Mouse (Mus musculus) hindbrain, embryonic 14.5 days (tissue): Measurements from ENCODE around the gene Dand5. TPM values are rescaled to one million over a fixed set of nuclear protein-coding genes. Genes with fewer than 3 reads are reported as not detected.
A peak's percentile ranks its signal among the peaks of the same experiment; 100 is the strongest.

Experiments used
- ATAC-seq: fragments of 200-750 bp; cut with Nextera tagmentation; 2 replicates; pipeline ENCODE4 v1.8.0; 2017; ENCODE audit warnings: moderate number of reproducible peaks, mild to moderate bottlenecking, moderate TSS enrichment, moderate library complexity; ENCODE audit not compliant: low FRiP score
- DNase-seq: peaks from one replicate; pipeline ENCODE4 v3.0.0-alpha.2; 2015; ENCODE audit warnings: low spot score
- H3K27ac ChIP-seq: fragments of 300-500 bp; sonication (generic); 2 replicates; pipeline ENCODE4 v1.5.1; 2014; ENCODE audit warnings: mild to moderate bottlenecking, moderate library complexity
- H3K27me3 ChIP-seq: fragments of 300-500 bp; sonication (generic); 2 replicates; pipeline ENCODE4 v1.6.1; 2014; ENCODE audit warnings: mild to moderate bottlenecking, low read length, mixed read lengths; ENCODE audit not compliant: control insufficient read depth, insufficient read depth
- H3K36me3 ChIP-seq: fragments of 300-500 bp; sonication (generic); replicated peaks from 2 replicates; pipeline ENCODE4 v1.6.1; 2014; ENCODE audit not compliant: control insufficient read depth, insufficient read depth
- H3K4me1 ChIP-seq: fragments of 300-500 bp; sonication (generic); replicated peaks from 2 replicates; pipeline ENCODE4 v1.6.1; 2014; ENCODE audit warnings: antibody characterized with exemption, low read length, mixed read lengths; ENCODE audit not compliant: control insufficient read depth, insufficient read depth
- H3K4me2 ChIP-seq: fragments of 300-500 bp; sonication (generic); replicated peaks from 2 replicates; pipeline ENCODE4 v1.6.1; 2014; ENCODE audit warnings: mild to moderate bottlenecking, moderate library complexity
- H3K4me3 ChIP-seq: fragments of 300-500 bp; sonication (generic); replicated peaks from 2 replicates; pipeline ENCODE4 v1.5.1; 2014; ENCODE audit warnings: mild to moderate bottlenecking, low read length
- H3K9ac ChIP-seq: fragments of 300-500 bp; sonication (generic); 2 replicates; pipeline ENCODE4 v1.6.1; 2014
- H3K9me3 ChIP-seq: fragments of 300-500 bp; sonication (generic); 2 replicates; pipeline ENCODE4 v1.6.1; 2016; ENCODE audit warnings: low read length; ENCODE audit not compliant: control insufficient read depth
- WGBS: fragments of 180-500 bp; shearing (Covaris S2); extraction: QIAGEN DNeasy Blood & Tissue Kit; methylation state at CpG from one replicate; pipeline ENCODE4 v1.1.7; 2014; 5-methylcytosine and 5-hydroxymethylcytosine counted together
- polyA plus RNA-seq: library from polyadenylated mRNA; unstranded; fragments of >200 nt; fragmentation: Nextera tagmentation; extraction: Ambion mirVana; gene quantifications from 2 replicates; pipeline ENCODE4 v1.2.1, GENCODE M21; 2014

The Dand5 gene
- polyA plus RNA-seq, 1 experiment from 2014 or later, result 14.6 TPM

DNA sequence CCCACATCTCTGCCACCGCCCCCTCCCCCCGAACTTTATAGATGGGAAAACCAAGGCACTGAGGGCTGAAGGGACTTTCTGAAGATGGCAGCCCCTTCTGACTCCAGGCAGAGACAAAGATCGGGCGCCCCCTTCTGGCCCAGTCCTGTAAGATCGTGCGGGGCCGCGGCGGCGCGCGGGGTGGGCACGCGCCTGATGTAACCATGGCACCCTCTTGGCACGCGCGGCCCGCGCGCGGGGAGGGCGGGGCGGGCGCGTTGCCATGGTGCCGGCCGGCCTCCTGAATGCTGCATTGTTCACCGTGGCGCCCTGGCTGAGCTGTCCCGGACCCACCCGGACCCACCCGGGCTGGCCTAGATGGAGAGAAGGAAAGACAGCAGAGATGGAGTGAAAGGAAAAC is 11.7 kb downstream of the Dand5 start:
- Histone ChIP-seq H3K36me3 (no peaks in the 10 kb centered on the region), H3K4me3 (peak overlapping the region; percentile 26), H3K9me3 (no peaks in the 10 kb centered on the region), H3K4me2 (peak overlapping the region; percentile 54), H3K4me1 (peaks cover 15% of the 10 kb centered on the region), H3K27me3 (peaks cover 20% of the 10 kb centered on the region), H3K9ac (peak overlapping the region; percentile 46), H3K27ac (peak overlapping the region; percentile 71)
- WGBS, result 1% methylated on average over 32 of the region's 32 CpGs
- ATAC-seq, result peak; percentile 83
- peak; percentile 91 for DNase-seq

GRCm38 (mm10) chr8:84809941-84810280 is 12.7 kb downstream of the Dand5 start:
- ATAC-seq (no peak), DNase-seq (no peak)
- Histone ChIP-seq H3K9me3 (no peaks in the 10 kb centered on the region), H3K4me3 (no peak overlapping the region), H3K27me3 (peaks cover 24% of the 10 kb centered on the region), H3K4me1 (peaks cover 13% of the 10 kb centered on the region), H3K9ac (no peak overlapping the region), H3K27ac (0 out of 2 replicates have a peak overlapping the region, but pooled peaks have one; percentile 61), H3K36me3 (no peaks in the 10 kb centered on the region), H3K4me2 (no peak overlapping the region)
- 76% methylated on average over 5 of the region's 5 CpGs for WGBS

DNA sequence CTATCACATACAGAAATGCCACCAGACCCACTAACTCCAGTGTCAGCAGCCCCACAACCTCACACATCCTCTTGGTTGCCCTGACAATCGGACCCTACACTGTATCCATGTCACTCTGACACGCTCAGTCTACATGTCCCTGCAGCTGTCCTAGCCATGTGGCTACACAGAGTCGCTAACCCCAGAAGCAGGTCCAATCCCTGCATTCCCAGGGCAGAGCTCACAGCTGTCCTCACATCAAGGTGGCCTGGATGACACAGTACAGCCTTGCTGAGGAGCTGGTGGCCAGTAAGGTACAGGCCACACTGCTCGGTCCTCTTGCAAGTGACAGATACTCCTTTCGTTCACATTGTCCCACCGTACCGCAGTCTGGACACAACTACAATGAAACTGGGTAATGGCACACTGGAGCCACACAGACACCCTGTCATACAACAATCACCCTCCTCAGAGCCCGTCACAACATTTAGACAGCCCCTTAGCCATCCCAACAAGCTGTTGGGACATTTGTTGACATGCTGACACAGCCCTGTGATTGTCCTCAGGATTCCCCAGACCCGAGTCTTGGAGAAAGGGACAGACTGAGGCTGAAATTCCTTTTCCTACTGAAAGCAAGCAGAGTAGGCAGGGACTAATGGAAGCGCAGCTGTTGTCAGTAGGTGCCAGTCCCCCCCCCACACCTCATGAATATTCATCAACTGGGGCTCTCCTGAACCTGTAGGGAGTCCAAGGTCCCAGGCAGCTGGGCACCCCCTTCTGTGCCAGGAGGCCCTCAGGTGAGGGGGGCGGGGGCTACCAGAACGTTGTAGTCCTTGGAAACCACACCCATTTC is 13.3 kb downstream of the Dand5 start:
- Histone ChIP-seq H3K4me2 (no peak overlapping the region), H3K36me3 (no peaks in the 10 kb centered on the region), H3K27me3 (peaks cover 30% of the 10 kb centered on the region), H3K9me3 (no peaks in the 10 kb centered on the region), H3K27ac (peak overlapping the region; percentile 61), H3K9ac (0 out of 2 replicates have a peak overlapping the region, but pooled peaks have one; percentile 7), H3K4me3 (no peak overlapping the region), H3K4me1 (peaks cover 9% of the 10 kb centered on the region)
- WGBS, result 41% methylated on average over 12 of the region's 12 CpGs
- ATAC-seq (no peak), DNase-seq (no peak)

- Histone ChIP-seq H3K4me1 (peaks cover 4% of the 10 kb centered on the region), H3K36me3 (no peaks in the 10 kb centered on the region), H3K27me3 (peaks cover 53% of the 10 kb centered on the region), H3K9me3 (no peaks in the 10 kb centered on the region), H3K4me2 (no peak overlapping the region), H3K9ac (no peak overlapping the region), H3K27ac (no peak overlapping the region), H3K4me3 (no peak overlapping the region)
- no peak for DNase-seq
- no peak for ATAC-seq
- WGBS, result 94% methylated on average over 5 of the region's 5 CpGs
These were observed 16.6 kb downstream of the Dand5 start for GRCm38 (mm10) chr8:84806031-84806430.

- peak within 1 kb of the TSS; percentile 92 for H3K4me2 ChIP-seq
- H3K36me3 ChIP-seq, result peaks cover 6% of the 10 kb centered on the region; the same call in 1 of the 2 replicates
- no peaks in the 10 kb centered on the region for H3K9me3 ChIP-seq
- peak within 1 kb of the TSS; percentile 85 for H3K9ac ChIP-seq
- no peak for DNase-seq
- peak; percentile 51 for ATAC-seq
- WGBS, result 2% methylated on average over 53 of the region's 125 CpGs
- H3K27me3 ChIP-seq, result peaks cover 89% of the 10 kb centered on the region
- no peaks in the 10 kb centered on the region; the same call in 1 of the 2 replicates for H3K4me1 ChIP-seq
- peak within 1 kb of the TSS; percentile 44 for H3K4me3 ChIP-seq
- peak within 1 kb of the TSS; percentile 86 for H3K27ac ChIP-seq
These were observed 22.4 kb downstream of the Dand5 start, which contains the start of gene Nfix for GRCm38 (mm10) chr8:84799999-84800831. Gene Nfix, minus strand, starts transcription at chr8:84800344.

- under 1% methylated on average over 75 of the region's 108 CpGs for WGBS
- Histone ChIP-seq H3K4me1 (peaks cover 8% of the 10 kb centered on the region), H3K4me2 (peak overlapping the region; percentile 92), H3K27me3 (peaks cover 88% of the 10 kb centered on the region), H3K9me3 (no peaks in the 10 kb centered on the region), H3K27ac (peak overlapping the region; percentile 86), H3K9ac (peak overlapping the region; percentile 85), H3K36me3 (peaks cover 6% of the 10 kb centered on the region; the same call in 1 of the 2 replicates), H3K4me3 (peak overlapping the region; percentile 44)
- no peak for ATAC-seq
- DNase-seq, result no peak
These were observed 23.3 kb downstream of the Dand5 start for GRCm38 (mm10) chr8:84799136-84799931.

DNA sequence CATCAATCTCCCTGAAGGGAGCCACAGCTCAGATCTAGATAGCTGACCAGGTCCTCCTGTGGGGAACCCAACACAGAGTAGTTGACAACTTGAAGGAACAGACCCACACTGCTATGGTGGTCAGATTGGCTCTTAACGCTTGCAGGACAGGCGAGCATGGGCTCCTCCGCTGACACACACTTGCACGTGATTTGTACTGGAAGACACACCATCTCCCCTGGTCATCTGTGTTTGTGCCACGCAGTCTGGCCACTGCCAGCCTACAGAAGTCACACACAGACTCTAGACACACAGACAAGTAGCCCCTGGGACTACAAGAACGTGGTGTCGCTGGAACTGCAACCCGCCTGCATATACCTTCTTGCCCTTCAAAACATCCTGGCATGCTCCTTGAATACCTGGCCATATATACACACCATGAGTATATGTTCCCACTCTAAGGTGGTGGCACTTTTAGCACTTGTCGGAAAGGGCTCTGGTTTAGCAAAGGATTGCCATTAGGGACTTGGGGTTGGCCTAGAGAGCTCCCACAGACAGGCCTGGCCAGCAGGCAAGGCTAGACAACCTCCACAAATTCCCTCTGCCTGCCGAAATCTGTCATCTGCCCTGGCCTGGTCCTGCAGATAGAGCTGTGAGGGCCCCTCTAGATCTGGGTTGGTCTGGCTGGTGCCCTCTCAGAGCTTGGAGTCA is 24.0 kb downstream of the Dand5 start:
- Histone ChIP-seq H3K27me3 (peaks cover 89% of the 10 kb centered on the region), H3K9me3 (no peaks in the 10 kb centered on the region), H3K4me2 (peak overlapping the region; percentile 92), H3K27ac (peak overlapping the region; percentile 86), H3K36me3 (peaks cover 6% of the 10 kb centered on the region; the same call in 1 of the 2 replicates), H3K4me1 (peaks cover 9% of the 10 kb centered on the region), H3K9ac (peak overlapping the region; percentile 85), H3K4me3 (peak overlapping the region; percentile 44)
- 34% methylated on average over 10 of the region's 10 CpGs for WGBS
- ATAC-seq (no peak), DNase-seq (no peak)

GRCm38 (mm10) chr8:84797971-84798370 is 24.7 kb downstream of the Dand5 start:
- Histone ChIP-seq H3K4me3 (peak overlapping the region; percentile 44), H3K4me2 (peak overlapping the region; percentile 92), H3K9ac (peak overlapping the region; percentile 85; the same call in 1 of the 2 replicates), H3K27ac (peak overlapping the region; percentile 86), H3K27me3 (peaks cover 88% of the 10 kb centered on the region), H3K36me3 (peaks cover 6% of the 10 kb centered on the region; the same call in 1 of the 2 replicates), H3K9me3 (no peaks in the 10 kb centered on the region), H3K4me1 (peaks cover 9% of the 10 kb centered on the region)
- DNase-seq, result no peak
- WGBS, result 65% methylated on average over 6 of the region's 6 CpGs
- no peak for ATAC-seq
